Mouse (Mus musculus): ENCODE results near the gene Sh3rf3.

- TF ChIP-seq POLR2A (IDR thresholded peaks at IDR 0.05; ENCODE audit: control insufficient read depth, extremely low read depth, insufficient read depth, low read length, poor library complexity) = no peak
- no peak for TF ChIP-seq CTCF (IDR thresholded peaks at IDR 0.05; ENCODE audit: borderline replicate concordance, control insufficient read depth, extremely low read depth, insufficient read depth, low read length, poor library complexity)
Measured at GRCm38 (mm10) chr10:59115691-59116090, 302.5 kb downstream of the Sh3rf3 start.
